Mouse (Mus musculus): ENCODE measurements around the gene Mfsd5. TPM values are rescaled to one million over a fixed set of nuclear protein-coding genes. Genes with fewer than 3 reads are reported as not detected.
A peak's percentile ranks its signal among the peaks of the same experiment; 100 is the strongest.

Mfsd5 gene
- polyA plus RNA-seq, 1 experiment, result 48.7 TPM

DNA sequence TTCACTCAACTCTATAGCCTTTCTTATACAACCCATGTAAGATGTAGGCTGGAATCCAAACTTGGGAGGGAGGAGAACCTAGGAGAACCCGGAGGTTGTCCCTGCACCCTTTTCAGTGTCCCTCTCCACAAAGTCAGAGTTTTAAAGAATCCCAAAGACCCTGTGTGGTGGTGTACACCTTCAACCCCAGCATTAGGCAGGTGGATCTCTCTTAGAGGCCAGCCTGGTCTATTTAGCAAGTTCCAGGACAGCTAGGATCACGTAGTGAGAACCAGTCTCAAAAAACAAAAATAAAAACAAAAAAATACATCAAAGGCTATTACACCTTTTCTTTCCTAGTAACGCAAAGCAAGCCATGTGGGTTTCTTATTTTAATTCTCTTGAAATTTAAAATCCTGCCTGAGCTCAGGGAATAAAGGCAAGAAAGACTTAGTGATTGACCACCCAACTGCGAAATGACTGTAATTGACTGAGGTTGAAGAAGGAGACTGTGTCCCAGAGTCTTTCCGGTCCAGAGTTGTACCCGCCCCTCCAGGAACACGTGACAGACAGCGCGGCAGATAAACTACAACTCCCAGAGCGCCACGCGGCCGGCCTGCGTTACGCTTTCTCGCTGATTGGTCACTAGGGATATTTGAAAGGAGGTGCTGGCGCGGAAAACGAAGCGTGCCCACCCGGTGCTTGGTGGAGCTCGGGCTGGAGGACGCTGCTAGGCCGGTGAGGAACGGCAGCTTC is 16.5 kb downstream of the Mfsd5 start, which contains the start of gene Espl1:
Gene Espl1 (plus strand): TSS at position 634 of the 735 bp plus-strand sequence.
- peak; percentile 98 for DNase-seq (ENCODE audit: low read depth)
- TF ChIP-seq POLR2A (IDR thresholded peaks at IDR 0.05; ENCODE audit: borderline replicate concordance, extremely low read depth, insufficient read depth, insufficient read length, poor library complexity, severe bottlenecking) (peak; percentile 25; the same call in 1 of the 2 replicates), CTCF (IDR thresholded peaks at IDR 0.05; ENCODE audit: borderline replicate concordance, extremely low read depth, insufficient read depth, insufficient read length) (no peak)

DNA sequence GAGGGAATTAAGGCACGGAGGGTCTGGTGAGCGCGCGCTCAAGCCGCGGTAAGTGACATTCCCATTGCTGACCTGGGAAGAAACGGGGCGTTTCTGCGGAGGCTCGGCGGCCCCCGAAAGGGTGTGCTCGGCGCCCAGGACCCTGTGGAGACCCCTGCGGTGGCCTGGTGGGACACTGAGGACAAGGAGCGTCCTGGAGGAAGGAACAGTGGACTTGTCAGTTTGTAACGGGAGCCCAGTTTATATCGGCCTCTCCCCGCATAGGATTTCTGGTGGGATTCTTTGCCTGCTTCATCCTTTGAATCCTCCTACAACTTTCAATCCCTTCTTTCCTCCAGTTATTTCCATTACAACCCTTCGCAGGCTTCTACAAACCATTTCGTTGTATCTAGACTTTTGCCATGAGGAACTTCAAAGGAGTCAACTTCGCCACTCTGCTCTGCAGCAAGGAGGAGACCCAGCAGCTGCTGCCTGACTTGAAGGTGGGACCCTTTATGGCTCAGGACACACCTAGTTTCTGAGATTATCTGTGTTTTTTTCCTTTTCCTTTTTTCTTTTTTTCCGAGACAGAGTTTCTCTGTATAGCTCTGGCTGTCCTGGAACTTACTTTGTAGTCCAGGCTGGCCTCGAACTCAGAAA is 17.2 kb downstream of the Mfsd5 start:
- no peak for TF ChIP-seq POLR2A (IDR thresholded peaks at IDR 0.05; ENCODE audit: borderline replicate concordance, extremely low read depth, insufficient read depth, insufficient read length, poor library complexity, severe bottlenecking)
- TF ChIP-seq CTCF (IDR thresholded peaks at IDR 0.05; ENCODE audit: borderline replicate concordance, extremely low read depth, insufficient read depth, insufficient read length), result no peak

DNA sequence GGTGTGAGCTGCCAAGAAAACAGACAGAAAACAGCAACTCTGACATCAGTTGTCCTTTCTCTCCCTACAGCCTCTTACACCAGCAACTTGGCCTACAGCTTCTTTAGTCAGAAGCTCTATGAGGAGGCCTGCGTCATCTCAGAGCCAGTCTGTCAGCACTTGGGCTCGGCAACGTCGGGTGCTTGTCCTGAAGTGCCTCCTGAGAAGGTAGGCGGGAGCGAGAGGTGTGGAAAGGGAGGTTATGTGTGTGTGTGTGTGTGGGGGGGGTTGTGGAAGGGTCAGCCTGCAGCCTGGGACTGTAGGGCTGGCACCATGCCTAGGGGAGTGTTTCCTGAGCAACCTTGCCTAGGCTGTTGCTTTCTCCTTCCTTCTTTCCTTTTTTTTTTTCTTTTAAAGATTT is 23.3 kb downstream of the Mfsd5 start:
- no peak for TF ChIP-seq POLR2A (IDR thresholded peaks at IDR 0.05; ENCODE audit: borderline replicate concordance, extremely low read depth, insufficient read depth, insufficient read length, poor library complexity, severe bottlenecking)
- TF ChIP-seq CTCF (IDR thresholded peaks at IDR 0.05; ENCODE audit: borderline replicate concordance, extremely low read depth, insufficient read depth, insufficient read length), result no peak

More for the DNA sequence above, 17.2 kb downstream of the Mfsd5 start:
- no peak for DNase-seq (ENCODE audit: low read depth)

DNA sequence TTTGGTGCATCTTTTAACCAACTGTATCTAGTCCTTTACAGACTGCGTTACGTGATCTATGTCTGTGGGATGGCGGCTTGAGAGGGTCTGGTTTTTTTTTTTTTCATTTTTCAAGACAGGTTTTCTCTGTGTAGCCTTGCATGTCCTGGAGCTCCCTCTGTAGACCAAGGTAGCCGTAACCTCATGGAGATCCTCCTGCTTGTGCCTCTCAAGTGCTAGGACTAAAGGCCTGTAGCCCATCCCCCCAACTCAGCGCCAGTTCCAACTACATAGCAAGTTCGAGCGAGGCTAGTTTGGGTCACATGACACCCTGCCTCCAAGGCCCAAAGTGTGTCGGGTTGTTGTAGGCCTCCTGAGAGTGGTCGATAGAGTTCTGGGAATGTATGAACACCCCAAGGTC is 29.5 kb downstream of the Mfsd5 start:
- TF ChIP-seq POLR2A (IDR thresholded peaks at IDR 0.05; ENCODE audit: borderline replicate concordance, extremely low read depth, insufficient read depth, insufficient read length, poor library complexity, severe bottlenecking), result no peak
- no peak for TF ChIP-seq CTCF (IDR thresholded peaks at IDR 0.05; ENCODE audit: borderline replicate concordance, extremely low read depth, insufficient read depth, insufficient read length)
- DNase-seq (ENCODE audit: low read depth), result no peak

More for the DNA sequence above, 23.3 kb downstream of the Mfsd5 start:
- no peak for DNase-seq (ENCODE audit: low read depth)

DNA sequence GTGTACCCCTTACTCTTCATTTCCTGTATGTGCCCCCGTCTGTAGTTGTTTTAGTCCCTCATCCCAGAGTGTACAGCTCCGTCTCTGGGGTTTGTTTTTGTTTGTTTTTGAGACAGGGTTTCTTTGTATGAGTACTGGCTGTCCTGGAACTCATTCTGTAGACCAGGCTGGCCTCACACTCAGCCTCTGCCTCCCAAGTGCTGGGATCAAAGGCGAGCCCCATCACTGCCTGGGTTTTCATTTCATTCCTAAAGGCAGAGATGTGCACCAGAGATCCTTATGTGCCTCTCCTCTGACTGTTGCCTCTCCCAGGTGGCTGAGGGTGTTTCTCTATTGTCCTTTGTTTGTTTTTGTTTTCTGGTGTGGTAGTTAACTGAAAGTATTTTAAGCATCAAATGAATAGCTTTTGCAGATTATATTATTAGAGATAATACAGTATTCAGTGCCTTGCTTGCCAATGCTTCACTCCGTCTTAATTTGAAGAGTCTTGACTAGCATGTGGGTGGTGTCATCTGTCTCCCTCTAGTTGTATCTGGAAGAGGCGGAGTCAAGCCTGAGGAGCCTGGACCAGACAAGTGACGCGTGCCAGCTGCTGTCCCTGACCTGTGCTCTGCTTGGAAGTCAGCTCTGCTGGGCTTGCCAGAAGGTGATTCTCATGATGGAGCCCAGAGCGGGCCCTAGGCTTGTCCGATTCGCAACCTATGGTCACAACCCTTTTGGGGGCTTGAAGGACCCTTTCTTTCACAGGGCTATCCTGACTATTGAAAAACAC is 31.0 kb downstream of the Mfsd5 start:
- TF ChIP-seq POLR2A (IDR thresholded peaks at IDR 0.05; ENCODE audit: borderline replicate concordance, extremely low read depth, insufficient read depth, insufficient read length, poor library complexity, severe bottlenecking) (no peak), CTCF (IDR thresholded peaks at IDR 0.05; ENCODE audit: borderline replicate concordance, extremely low read depth, insufficient read depth, insufficient read length) (no peak)
- DNase-seq (ENCODE audit: low read depth), result no peak

DNA sequence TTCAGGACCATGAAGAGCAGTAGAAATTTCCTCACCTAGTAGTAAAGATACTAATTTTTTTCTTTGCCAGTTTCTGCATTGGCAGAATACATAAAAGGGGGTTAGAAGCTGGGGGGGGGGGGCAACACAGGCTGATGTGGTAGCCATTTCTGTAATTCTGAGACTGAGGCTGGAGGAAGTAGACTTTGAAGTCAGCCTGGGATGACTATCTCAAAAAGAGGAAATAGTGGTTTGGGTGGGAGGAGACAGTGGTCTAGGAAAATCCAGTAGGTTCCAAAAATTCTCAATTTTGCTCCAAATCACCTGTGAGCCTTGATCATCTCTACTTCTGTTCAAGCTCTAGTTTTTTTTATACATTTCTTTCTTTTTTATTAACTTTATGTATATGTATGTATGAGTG is 32.2 kb downstream of the Mfsd5 start:
- no peak for DNase-seq (ENCODE audit: low read depth)
- TF ChIP-seq CTCF (IDR thresholded peaks at IDR 0.05; ENCODE audit: borderline replicate concordance, extremely low read depth, insufficient read depth, insufficient read length) (no peak), POLR2A (IDR thresholded peaks at IDR 0.05; ENCODE audit: borderline replicate concordance, extremely low read depth, insufficient read depth, insufficient read length, poor library complexity, severe bottlenecking) (no peak)

DNA sequence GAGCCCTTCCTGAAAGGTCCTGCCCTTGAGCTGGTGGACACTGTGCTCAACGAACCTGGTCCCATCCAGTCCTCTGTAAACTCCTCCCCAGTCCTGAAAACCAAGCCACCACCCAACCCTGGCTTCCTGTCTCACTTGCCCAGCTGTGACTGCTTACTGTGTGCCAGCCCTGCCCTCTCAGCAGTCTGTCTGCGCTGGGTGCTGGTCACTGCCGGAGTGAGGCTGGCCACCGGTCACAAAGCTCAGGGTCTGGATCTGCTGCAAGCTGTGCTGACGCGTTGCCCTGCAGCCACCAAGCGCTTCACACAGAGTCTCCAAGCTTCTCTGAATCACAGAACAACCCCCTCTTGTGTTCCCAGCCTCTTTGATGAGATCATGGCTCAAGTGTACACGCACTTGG is 36.0 kb downstream of the Mfsd5 start:
- no peak for DNase-seq (ENCODE audit: low read depth)
- no peak for TF ChIP-seq CTCF (IDR thresholded peaks at IDR 0.05; ENCODE audit: borderline replicate concordance, extremely low read depth, insufficient read depth, insufficient read length)
- no peak for TF ChIP-seq POLR2A (IDR thresholded peaks at IDR 0.05; ENCODE audit: borderline replicate concordance, extremely low read depth, insufficient read depth, insufficient read length, poor library complexity, severe bottlenecking)

DNA sequence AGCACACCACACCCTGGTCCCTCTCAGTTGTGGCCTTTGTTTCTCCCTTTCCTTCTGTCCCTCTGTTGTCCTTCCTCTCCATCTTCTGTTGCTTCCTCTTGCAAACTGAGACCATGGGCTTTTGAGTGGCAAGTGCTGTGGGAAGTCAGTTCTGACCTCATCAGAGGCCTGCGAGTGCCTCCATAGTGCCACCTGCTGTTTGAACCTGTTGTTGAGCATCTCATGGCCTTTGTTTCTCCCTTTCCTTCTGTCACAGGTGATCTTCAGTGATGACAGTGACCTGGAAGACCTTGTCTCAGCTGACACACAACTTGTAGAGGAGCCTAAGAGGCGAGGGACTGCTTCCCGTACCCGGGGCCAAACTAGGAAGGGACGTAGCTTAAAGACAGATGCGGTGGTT is 37.0 kb downstream of the Mfsd5 start:
- DNase-seq (ENCODE audit: low read depth), result peak; percentile 74
- TF ChIP-seq POLR2A (IDR thresholded peaks at IDR 0.05; ENCODE audit: borderline replicate concordance, extremely low read depth, insufficient read depth, insufficient read length, poor library complexity, severe bottlenecking) (no peak), CTCF (IDR thresholded peaks at IDR 0.05; ENCODE audit: borderline replicate concordance, extremely low read depth, insufficient read depth, insufficient read length) (peak; percentile 71)

DNA sequence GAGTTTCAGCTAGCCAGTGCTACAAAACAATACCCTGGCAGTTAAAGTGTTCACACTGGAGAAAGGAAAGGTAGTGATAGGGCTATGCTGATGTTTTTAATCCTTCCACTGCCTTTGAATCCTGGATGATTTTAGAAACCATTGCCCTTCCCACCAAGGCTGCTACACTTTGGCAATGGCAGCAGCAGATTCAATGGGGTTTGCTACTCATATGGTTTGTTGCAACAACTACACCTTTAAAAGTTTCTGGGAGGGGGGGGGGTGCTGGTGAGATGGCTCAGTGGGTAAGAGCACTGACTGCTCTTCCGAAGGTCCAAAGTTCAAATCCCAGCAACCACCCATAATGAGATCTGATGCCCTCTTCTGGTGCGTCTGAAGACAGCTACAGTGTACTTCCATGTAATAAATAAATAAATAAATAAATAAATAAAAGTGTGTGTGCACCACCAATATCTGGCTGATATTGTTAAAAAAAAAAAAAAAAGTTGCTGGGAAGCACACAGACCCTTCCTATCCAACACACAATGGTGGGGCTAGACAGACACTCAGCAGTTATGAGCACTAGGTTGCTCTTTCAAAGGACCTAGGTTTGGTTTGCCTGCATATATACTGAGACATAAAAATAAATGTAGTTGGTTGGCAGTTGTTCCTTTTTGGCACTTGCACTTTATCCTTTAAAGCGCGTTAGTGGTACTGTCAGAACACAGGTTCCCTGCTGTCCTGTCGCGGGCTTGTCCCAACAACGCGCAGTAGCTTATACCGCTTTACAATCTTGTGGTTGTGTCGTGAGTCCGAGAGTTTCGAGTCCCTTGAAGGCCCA is 45.6 kb downstream of the Mfsd5 start:
- TF ChIP-seq CTCF (IDR thresholded peaks at IDR 0.05; ENCODE audit: borderline replicate concordance, extremely low read depth, insufficient read depth, insufficient read length) (no peak), POLR2A (IDR thresholded peaks at IDR 0.05; ENCODE audit: borderline replicate concordance, extremely low read depth, insufficient read depth, insufficient read length, poor library complexity, severe bottlenecking) (no peak)

DNA sequence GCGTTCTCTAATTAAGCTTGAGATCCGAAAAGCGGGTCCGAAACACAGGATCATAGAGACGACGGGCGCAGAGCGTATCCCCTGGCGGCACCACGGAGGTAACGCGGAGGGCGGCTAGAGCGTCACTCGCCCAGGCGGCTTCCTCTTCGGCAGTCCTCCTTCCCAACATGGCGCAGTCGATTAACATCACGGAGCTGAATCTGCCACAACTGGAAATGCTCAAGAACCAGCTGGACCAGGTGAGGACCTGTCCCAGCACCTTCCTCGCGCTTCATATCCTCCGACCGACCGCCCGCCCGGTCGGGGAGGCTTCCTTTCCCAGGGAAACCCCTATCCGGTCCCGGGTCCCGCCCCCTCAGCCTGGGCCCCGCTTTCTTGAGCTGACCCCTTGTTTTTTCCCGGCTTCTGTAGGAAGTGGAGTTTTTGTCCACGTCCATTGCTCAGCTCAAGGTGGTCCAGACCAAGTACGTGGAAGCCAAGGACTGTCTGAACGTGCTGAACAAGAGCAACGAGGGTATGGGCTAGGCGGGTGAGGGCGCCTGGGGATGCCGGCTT is 46.8 kb downstream of the Mfsd5 start, which contains the start of gene Pfdn5:
Gene Pfdn5 (plus strand): TSS at position 95 of the 555 bp plus-strand sequence.
- peak; percentile 96 for DNase-seq (ENCODE audit: low read depth)
- TF ChIP-seq CTCF (IDR thresholded peaks at IDR 0.05; ENCODE audit: borderline replicate concordance, extremely low read depth, insufficient read depth, insufficient read length), result peak; percentile 64
- TF ChIP-seq POLR2A (IDR thresholded peaks at IDR 0.05; ENCODE audit: borderline replicate concordance, extremely low read depth, insufficient read depth, insufficient read length, poor library complexity, severe bottlenecking), result no peak

More for the DNA sequence above, 45.6 kb downstream of the Mfsd5 start:
- DNase-seq (ENCODE audit: low read depth), result peak; percentile 4
